Mouse (Mus musculus) gastrocnemius, adult 8-10 months (tissue): ENCODE measurements around the gene 1810010D01Rik. TPM values are rescaled to one million over a fixed set of nuclear protein-coding genes. Genes with fewer than 3 reads are reported as not detected.

Experiments
- DNase-seq, 2 experiments: peaks; one replicate each; pipeline ENCODE4 v3.0.0; 2022; ENCODE audit warnings: low spot score in 2 of 2
- total RNA-seq, 4 experiments: library from RNA; stranded (reverse); gene quantifications; 2 replicates each; pipeline ENCODE4 v1.2.4; 2022

1810010D01Rik gene
- total RNA-seq, 4 experiments from 2014 or later = not detected

- no peak for DNase-seq
These were observed 7.6 kb upstream of the 1810010D01Rik start for GRCm38 (mm10) chr7:145215476-145215875.

DNA sequence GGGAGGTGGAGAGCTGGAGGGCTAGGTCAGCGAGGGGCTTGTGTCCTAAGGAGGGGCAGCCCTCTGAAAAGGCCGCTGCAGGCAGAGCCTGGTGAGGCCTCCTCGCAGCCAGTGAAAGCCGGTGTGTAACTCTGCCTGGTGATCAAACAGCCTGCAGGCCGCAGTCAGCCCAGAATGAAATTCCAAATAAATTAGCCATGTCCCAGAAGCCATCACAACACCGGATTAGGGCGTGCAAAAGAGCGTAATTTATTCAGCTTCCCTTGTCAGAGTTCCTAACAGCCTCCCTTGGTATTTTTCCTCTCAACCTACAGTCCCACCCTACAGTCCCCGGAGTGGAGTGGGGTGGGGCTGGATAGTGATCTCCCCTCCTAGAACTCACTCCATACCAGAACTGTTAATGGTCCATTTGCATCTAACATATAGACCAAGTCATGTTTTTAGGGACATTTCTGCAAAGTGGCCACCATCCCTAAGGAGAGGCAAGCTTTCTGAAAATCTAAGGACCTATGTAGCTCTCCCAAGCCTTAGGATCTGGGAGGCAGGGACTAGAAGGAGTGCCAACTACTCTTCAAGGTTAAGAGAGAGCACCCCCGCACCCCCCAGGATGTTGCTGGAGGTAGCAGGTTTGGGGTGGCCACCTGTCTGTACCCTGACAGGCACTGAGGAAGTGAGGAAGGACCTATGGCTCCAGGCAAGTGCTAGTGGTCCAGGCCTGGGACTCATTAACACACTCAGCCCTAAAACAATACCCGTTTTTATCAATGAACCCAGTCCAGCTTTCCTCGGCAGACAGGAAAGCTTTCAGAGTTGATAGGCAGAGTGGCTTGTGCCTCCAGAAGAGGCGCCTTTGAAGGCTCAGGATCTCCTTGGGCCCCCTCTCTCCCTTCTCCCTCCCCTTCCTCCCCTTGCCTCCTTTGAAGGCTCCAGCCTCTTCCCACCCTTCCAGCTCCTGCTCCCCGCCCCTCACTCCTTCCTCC, 4.1 kb upstream of the 1810010D01Rik start:
- no peak for DNase-seq

- DNase-seq = no peak
These were observed 2.7 kb upstream of the 1810010D01Rik start for GRCm38 (mm10) chr7:145210477-145211070.

GRCm38 (mm10) chr7:145206801-145207200, 1.1 kb downstream of the 1810010D01Rik start:
- DNase-seq = no peak

GRCm38 (mm10) chr7:145206056-145206610, 1.8 kb downstream of the 1810010D01Rik start:
- peak; percentile 37 to 55 for DNase-seq

DNA sequence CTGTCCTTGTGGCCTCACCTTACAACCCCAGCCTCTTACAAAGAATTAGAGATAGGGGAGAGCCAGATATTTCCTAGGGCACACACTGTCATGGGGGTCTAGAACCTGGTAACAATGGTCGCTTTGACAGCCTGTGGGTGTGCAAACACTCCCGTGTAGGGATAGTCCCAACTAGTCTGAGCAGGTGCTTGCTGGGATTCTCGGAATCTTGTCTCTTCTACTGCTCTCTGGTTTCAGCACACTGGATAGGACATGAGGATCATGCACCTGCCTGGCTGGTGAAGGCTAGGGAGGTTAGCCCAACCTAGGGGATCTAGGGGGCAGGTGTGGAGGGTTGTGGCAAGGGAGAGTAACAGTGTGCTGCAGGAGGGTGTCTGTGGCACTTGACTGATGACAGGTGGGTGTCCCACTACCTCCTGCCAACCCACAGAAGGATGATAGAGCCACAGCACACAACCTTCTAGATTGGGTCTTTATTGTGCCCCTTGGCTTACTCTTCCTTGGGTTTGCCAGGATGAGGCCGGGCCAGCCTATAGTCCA, 2.5 kb downstream of the 1810010D01Rik start:
- no peak for DNase-seq

GRCm38 (mm10) chr7:145199711-145200110, 8.2 kb downstream of the 1810010D01Rik start:
- no peak for DNase-seq

DNA sequence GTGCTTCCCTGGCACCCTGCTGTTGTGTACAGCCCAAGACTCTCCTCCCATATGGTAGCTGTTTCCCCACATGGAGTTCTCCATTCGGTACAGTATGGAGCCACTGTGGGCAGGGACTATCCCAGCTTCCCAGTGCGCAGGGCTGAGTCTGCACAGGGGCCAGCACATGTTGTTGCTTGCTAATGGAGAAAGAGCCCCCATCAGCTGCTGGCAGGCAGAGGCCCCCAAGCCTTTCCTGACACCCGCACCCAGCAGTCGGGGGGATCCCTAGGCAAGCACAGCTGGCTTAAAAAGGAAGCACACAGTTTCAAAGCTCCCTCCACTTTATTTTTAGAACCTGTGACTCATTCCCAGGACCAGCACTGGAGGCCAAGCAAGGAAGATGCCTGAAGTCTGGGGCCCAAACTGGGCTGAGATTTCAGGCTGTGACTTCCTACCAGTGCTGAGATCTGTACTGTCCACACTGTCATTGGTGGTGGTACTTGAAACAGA, 9.7 kb downstream of the 1810010D01Rik start:
- no peak for DNase-seq

DNA sequence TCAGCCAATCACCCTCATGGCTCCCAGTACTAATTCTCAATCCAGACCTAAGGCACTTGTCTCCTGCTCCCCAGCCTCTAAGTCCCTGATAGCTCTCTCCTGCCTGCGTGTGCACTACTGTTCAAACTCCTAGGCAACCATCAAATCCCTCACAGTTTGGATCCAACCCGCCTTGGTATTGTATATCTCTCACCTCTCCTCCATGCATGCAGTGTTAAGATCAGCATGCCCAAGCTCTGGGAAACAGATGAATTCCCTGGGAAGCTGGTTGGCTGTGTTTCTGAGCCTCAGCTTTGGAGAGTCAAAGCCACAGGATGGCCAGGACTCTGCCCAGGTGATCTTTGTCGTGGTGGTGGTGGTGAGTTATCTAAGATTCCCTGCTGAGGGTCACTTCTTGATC, 10.2 kb downstream of the 1810010D01Rik start:
- DNase-seq = no peak

- DNase-seq = no peak
These were observed 10.9 kb downstream of the 1810010D01Rik start for GRCm38 (mm10) chr7:145197042-145197441.

DNA sequence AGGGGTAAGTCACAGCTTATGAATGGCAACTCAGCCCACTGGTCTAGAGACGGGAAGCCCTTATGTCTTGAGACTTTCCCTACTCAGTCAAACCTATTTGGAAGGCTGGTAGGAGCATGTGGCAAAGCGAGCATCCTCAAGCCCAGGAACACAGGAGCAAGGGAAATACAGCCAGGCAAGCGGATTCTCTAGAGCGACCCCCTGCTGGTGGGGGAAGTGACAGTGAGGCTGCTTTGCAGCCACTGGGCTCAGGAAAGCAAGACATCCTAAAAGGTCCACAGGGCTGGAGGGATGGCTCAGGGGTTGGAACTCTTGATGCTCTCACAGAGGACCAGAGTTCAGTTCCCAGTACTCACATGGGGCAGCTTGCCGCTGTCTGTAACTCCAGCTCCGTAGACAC, 11.6 kb downstream of the 1810010D01Rik start:
- no peak for DNase-seq

DNA sequence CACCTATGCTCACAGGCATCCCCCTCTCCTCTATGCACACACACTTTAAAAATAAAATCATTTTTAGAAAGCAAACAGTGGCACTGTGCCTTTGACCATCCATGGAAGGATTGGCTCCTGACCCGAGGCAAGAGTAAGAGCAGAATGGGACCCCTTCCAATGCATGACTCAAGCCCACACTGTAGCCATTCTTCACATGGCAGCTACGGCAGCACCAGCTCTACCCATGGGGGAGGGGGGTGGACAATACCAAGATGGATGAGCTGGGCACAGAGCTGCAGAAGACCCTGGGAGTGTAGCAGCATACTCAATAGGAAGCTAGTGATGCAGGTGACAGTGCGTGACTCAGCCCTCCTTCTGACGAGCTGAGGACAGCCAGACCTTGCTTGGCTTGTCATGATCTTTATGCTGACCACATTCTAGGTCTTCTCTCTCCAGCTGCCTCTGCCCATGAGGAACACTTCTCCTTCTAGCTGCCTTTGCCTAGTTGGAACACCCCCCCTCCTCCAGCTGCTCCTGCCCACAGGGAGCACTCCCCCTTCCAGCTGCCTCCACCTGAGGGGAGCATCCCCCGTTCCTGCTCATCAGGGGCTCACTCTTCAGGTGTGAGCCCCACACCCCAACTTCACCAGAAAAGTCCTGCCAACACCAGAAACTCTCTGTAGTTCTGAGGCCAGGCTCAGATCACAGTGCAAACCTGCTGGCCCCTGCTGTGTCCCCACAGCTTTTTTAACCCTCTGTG, 12.6 kb downstream of the 1810010D01Rik start:
- DNase-seq = no peak

GRCm38 (mm10) chr7:145194455-145195161, 13.3 kb downstream of the 1810010D01Rik start:
- DNase-seq = no peak

- DNase-seq = no peak
These were observed 15.1 kb downstream of the 1810010D01Rik start for GRCm38 (mm10) chr7:145192836-145193235.

GRCm38 (mm10) chr7:145190520-145190919, 17.4 kb downstream of the 1810010D01Rik start:
- no peak for DNase-seq

GRCm38 (mm10) chr7:145189342-145189741, 18.6 kb downstream of the 1810010D01Rik start:
- DNase-seq = no peak

DNA sequence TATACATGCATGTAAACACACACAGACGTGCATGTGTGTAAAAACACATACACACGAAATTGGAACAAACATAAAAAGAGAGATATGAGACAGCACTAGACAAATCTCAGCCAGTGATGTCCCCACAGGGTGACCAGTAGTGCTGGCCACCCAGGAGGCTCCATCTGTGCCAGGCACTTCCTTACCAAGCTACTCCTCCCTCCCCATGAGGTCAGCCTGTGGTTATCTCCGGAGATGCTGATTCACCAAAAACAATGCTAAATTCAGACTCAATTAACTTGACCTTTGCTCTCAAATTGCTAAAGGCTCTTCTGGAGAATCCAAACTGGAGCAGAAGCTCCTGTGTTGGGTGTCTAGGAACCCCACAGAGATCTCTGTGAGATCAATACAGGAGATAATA, 20.1 kb downstream of the 1810010D01Rik start:
- DNase-seq = no peak

DNA sequence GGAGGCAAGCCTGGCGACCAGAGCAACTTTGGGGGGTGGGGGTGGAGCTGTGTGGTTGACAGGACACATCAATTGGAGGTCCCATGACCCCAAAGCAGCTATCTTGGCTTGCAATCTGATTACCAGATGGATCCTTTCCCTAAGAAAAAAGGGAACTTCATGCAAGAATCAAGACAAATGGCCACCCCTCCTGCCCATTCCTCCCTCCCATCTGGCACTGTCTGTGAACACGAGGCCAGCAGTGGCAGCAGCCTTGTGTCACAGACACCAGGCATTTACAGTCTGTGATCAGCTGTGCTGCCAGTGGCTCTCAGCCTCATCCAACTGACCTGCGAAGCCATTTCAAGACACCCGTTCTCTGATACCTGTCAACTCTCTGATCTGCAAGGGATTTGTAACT, 25.5 kb downstream of the 1810010D01Rik start:
- DNase-seq = no peak

DNA sequence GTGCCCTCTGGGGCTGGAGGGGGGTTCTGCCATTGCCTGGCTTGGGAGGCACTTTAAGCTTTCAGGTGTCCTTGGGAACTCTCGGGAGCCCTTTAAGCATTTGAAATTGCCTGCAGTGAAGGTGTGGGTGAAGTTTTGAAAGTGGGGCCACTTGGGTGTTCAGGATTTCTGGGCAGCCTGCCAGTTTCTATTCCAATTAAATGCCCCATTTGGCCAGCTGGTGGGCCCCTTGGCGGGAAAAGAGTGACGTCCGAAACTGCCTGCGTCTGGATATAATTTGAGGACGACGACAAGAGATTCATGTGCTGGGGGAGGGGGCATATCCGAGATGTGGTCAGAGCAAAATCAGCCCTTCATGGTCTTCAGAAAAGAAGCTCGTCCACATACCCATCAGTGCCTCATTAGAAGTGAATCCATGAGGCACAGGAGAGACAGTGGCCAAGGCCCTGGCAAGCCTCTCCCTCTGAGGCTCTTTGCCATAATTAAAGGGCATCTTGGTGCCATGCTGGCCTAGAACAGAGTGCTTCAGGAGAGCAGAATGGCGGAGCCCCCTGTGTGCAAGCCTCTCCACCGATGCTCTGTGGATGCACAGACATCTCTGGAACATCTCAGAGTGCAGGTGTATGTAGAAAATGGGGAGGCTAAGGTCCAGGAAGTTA, 26.4 kb downstream of the 1810010D01Rik start:
- no peak for DNase-seq

DNA sequence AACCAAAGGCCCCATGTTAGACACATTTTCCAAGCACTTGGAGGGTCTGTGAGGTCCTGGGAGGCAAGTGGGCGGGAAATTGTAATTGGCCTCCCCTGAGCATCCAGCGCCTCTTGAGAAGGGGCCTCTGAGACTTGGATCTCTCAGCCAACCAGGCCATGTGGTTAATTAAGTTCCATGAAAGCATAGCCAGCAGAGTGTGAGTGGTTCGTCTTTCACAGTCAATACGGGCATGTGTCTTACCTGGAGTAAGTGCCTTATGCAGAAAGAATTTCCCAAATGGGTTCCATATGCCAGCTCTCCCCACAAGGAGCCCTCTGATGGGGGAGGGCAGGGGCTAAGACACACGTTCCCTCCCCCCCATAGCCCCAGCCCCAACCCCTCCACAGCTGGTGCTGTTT, 28.2 kb downstream of the 1810010D01Rik start:
- no peak for DNase-seq
